Mouse (Mus musculus) forelimb bud, embryonic 11.5 days (tissue): ENCODE results near the gene Olfr1008.
A peak's percentile ranks its signal among the peaks of the same experiment; 100 is the strongest.
"Not testable (repeated sequence)": the region's sequence is repeated elsewhere in the genome, so short reads cannot be mapped to it uniquely, and the experiment has no call there.

Experiments used
- DNase-seq: peaks from one replicate; pipeline ENCODE4 v3.0.0-alpha.2; 2012; ENCODE audit warnings: low read depth, low spot score

The Olfr1008 gene

DNA sequence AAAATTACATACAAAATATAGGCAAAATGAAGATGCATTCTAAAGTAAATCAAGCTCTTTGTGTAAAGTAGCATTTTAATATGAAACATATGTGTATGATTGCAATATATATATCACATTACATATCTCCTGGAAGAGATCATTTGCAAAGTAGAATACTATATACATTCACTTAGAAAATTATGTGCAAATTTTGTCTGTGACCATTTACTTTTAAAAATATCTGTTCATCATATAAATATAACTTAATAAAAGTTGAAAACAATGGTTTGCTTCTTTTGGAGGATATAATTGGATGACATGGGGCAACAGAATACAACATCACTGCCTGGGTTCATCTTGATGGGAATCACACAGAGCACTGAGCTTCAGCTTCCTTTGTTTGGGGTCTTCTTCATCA is at the start of gene Olfr1008:
Gene Olfr1008 (plus strand): TSS at position 301 of the 400 bp plus-strand sequence.
- DNase-seq, result no peak

DNA sequence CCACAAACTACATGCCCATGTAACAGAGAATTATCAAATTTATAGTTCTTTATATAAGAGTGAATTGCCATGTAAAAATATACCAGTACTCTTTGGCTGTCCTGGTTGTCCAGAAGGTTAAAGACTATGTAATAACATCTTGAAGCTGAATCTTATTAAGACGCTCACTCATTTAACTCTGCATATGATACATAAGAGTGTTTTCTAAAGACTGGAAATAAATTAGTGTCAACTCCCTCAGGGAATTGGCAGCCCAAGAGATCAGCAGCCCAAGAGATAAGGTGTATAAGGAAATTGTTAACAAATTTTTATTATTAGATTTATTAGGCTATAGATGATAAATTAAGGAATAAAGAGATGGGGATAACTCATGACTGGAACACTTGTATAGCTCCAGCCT is 38.6 kb upstream of the Olfr1008 start, which contains the start of gene Olfr1002:
Gene Olfr1002 (minus strand): TSS at position 101 of the 400 bp plus-strand sequence.
- no peak for DNase-seq

DNA sequence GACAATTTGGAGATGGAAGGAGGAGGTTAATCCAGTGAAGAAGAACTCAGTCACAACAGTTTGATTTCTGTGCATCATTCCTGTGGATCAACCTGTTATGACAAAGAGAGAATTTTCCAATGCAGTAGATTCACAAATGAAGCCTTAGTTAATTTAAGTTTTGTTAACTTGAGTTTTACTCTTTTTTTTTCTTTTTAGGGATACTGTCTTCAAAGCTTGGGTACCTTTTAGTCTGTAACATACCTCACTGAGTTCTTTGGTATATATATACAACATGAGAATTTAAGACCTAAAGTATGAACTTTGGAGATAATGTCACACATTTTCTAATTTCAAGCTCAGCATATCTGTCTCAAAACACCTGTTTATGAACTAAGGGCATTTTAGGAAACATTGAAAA is 24.9 kb upstream of the Olfr1008 start, which contains the start of gene Olfr154:
Gene Olfr154 (minus strand): TSS at position 101 of the 400 bp plus-strand sequence.
- not testable (repeated sequence) for DNase-seq

DNA sequence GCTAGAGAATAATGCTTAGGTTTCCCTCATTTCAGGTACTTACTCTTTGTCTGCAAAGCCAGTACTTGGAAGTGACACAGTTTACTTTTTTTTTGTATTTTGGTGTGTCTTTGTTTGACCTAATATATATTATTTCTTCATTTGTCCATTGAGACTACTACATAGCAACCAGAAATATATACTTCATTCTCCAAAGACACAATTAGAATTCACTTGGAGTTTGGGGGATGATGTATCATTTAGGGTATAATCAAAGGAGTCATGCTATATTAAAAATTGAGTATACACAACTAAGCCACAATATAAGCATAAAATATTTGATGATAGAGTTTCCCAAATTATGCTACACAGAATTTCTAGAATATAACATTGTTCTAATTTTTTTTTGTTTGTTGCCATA is 10.6 kb upstream of the Olfr1008 start, which contains the start of gene Olfr1006:
Gene Olfr1006 (minus strand): TSS at position 101 of the 400 bp plus-strand sequence.
- DNase-seq, result no peak

DNA sequence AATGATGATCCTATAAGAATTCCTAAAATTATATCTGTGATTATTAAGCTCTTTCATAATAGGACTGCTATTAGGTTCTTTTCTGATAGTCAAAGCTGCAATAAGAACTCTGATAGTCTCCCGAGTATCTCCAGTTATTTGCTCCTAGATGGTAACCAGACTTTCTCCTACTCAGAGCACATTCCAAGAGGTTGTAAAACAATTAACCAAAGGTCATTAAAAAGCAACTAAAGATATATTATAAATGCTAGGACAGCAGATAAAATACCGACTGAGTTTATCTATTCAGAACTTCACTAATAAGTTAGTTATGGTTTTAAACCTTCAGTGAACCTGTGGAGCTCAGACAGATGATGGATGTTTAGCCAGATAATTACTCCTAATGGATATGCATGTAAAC is 21.4 kb downstream of the Olfr1008 start:
- not testable (repeated sequence) for DNase-seq

DNA sequence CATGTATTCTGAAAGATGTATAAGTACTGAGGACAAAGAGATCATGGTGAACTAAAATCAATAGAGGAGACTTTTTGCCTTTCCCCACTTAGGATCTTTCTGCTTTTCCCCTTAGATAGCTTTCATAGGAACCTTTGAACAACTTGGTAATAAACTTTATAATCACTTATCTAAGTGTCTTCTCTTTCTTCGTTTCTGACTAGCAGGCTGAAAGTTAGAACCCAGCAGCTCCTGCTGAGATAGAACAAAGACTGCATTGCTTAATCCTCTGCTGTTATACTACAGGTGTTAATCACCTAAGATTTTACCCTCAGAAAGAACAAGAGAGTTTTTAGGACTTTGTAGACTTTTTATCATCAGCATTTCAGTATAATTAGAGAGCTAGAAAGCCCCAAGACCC is 21.9 kb downstream of the Olfr1008 start:
- no peak for DNase-seq

DNA sequence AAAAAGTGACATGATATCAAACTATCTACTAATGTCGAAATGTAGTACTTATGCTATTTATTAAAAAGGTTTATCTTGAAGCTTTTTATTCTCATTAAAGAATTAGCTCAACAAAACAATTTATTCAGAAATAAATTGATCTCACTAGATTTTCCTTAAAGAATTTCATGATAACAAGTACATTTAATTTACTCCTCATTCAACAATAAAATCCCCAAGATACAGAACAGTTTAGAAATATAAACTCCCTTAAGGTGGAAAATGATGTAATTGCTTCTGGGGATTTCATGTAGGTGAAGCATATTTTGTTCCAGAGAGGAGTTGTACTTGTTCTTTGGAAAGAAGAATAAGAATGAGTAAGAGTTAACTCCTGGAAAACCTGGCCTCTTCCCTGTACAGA is 25.9 kb downstream of the Olfr1008 start, which contains the start of gene Olfr1009:
Gene Olfr1009 (plus strand): TSS at position 301 of the 400 bp plus-strand sequence.
- DNase-seq, result no peak

DNA sequence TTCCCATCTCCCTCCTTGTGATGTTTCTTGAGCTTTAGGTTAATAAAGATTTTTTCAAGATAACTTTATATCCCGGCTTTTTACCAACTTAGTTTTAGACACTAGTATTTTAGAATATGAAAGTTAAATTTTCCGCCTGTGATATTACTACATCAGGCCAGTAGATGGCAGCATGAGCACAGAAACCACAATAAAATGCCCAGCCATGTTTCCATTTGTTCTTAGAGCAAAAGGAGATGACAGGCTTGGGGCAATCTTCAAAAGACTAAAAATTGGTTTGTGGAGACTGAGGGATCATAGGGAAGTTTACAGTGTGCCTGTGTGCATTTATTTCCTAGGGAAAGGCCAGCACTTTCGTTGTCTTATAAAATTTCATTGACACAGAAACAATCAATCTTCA is 36.6 kb downstream of the Olfr1008 start:
- peak; percentile 28 for DNase-seq
